Mouse (Mus musculus) testis, adult 2 months (tissue): ENCODE results near the gene Hfe.

Experiments
- CTCF ChIP-seq: fragments of 200-500 bp; IDR thresholded peaks from 2 replicates; pipeline ENCODE4 v1.5.1; 2012; ENCODE audit warnings: low read depth, mild to moderate bottlenecking, inconsistent platforms, low read length, moderate library complexity; ENCODE audit not compliant: control insufficient read depth, insufficient read depth, insufficient replicate concordance
- POLR2A ChIP-seq: fragments of 200-500 bp; IDR thresholded peaks from 2 replicates; pipeline ENCODE4 v1.6.1; 2012; ENCODE audit warnings: low read depth, mild to moderate bottlenecking, inconsistent platforms, low read length, moderate library complexity; ENCODE audit not compliant: control insufficient read depth

DNA sequence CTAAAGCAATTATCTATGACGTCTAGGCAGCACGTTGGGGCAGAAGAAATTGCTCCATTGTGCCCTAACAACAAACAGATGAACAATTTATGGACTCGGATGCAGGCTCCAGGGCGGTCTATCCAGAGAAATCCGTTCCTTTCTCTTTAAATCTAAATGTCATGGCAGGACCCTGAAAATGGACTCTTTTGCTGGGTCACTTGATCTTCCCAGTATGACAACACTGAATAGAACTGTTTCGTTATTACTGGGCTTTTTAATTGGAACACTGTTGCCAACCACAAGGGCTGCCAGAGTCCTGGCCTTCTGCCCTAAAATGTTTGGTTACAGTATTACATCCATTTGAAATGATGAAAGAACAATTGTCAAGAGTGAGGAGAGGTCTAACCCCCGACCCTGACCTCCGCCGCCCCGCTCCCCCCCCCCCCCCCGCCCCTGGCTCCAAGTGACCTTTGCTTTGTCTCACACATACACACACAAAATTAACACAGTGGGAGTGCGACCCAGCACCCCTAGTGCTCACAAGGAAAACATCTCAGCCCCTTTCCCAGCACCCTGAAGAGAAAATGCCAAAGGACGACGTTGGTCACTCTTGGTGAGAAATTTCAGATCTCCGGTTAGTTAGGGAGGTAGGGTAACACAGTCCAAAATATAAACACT lies 810 bp downstream of the Hfe start:
- no peak for TF ChIP-seq CTCF
- no peak for TF ChIP-seq POLR2A
